Mouse (Mus musculus): ENCODE measurements around the gene Grid2.

- TF ChIP-seq CTCF (IDR thresholded peaks at IDR 0.05; ENCODE audit: low read depth, low read length) (no peak), POLR2A (IDR thresholded peaks at IDR 0.05; ENCODE audit: borderline replicate concordance, low read depth, low read length) (no peak)
Observed at GRCm38 (mm10) chr6:63531751-63532150, 276.1 kb downstream of the Grid2 start.

Measured in bone marrow macrophage, adult 2 months (primary cell).